In genomic region chr4:145229524-145230163, GRCm38 (mm10) we compare ENCODE assay signal across 10 mouse cellular contexts. TPM values are rescaled to one million over a fixed set of nuclear protein-coding genes. Genes with fewer than 3 reads are reported as not detected.
DNase-seq lines count a peak whose midpoint lies in the region; ATAC-seq and TF ChIP-seq lines count a peak whose summit lies in the region.
"Had no signal": no experiment of that assay in that cellular context is flagged by ENCODE, and none has a peak within 500 bp of the region (broad histone marks: within the 10 kb centered on the region; RNA-seq: fewer than 3 reads in every experiment).

No protein-coding gene starts in this region.

- in situ Hi-C loops in Patski (cut with MboI; ENCODE audit: low pct_unique_long_range_greater_than_20kb): no loop called here

- TF ChIP-seq CTCF in Patski (IDR thresholded peaks at IDR 0.05): no peak

- POLR2A ChIA-PET in Patski (lab: Charles Lee): interaction anchor here (0.6 to 1.7 kb wide), 2 partner anchors 10 to 212 kb away, joined by 5 to 8 read pairs; no protein-coding TSS in a partner anchor

- intact Hi-C loops in left cerebral cortex, postnatal 14 days (cut with DNase I): no loop called here

- no peaks in the 10 kb centered on the region for H3K27me3 ChIP-seq in Patski

- CTCF ChIA-PET in Patski (lab: Charles Lee): no interaction called here

- peak; percentile 26 to 40 for DNase-seq in kidney, postnatal 36 days
- DNase-seq in kidney, adult 9 months: no peak
- DNase-seq in Patski (ENCODE audit: low read depth, low spot score): no peak
- DNase-seq in heart, postnatal 4 days: peak; percentile 36
- no peak for DNase-seq in urinary bladder, adult 18-20 months (ENCODE audit: low spot score in 2 of 2)
- DNase-seq in left cerebral cortex, adult 11 months (ENCODE audit: low spot score): no peak
- DNase-seq in left cerebral cortex, postnatal 14 days (ENCODE audit: low spot score in 2 of 2): no peak
- DNase-seq: cerebellum, adult 11 months had no signal

- peak; percentile 82 for ATAC-seq in Patski
- peak; percentile 18; the same call in 1 of the 2 replicates for ATAC-seq in megakaryocyte progenitor cell, adult 5-6 weeks (replicated peaks; ENCODE audit: poor library complexity)
- ATAC-seq: hindbrain, postnatal 0 days had no signal

RNA-seq across cellular contexts. Expression of gene Tnfrsf1b, which starts 17.0 kb away (rescaled TPM):
- polyA plus RNA-seq in Patski (2021): 0.12 TPM
- 1 to 10 TPM; 4.5 to 5.0 TPM for total RNA-seq in heart, postnatal 4 days (2021)
- 29.7 and 32.8 TPM in 2 replicates for total RNA-seq in megakaryocyte progenitor cell, adult 5-6 weeks (2015)
- 33.0 and 34.2 TPM in 2 replicates for total RNA-seq in megakaryocyte progenitor cell, adult 5-6 weeks (2017)
- 1 to 10 TPM; 2.8 to 3.1 TPM for total RNA-seq in left cerebral cortex, postnatal 14 days (2021)

RNA-seq across cellular contexts. Expression of gene Vps13d, which starts 34.8 kb away (rescaled TPM):
- 36.6 TPM for polyA plus RNA-seq in Patski (2021)
- 10 to 100 TPM; 67.7 to 68.9 TPM for total RNA-seq in heart, postnatal 4 days (2021)
- 19.9 and 22.3 TPM in 2 replicates for total RNA-seq in megakaryocyte progenitor cell, adult 5-6 weeks (2015)
- total RNA-seq in megakaryocyte progenitor cell, adult 5-6 weeks (2017): 45.6 and 51.2 TPM in 2 replicates
- 10 to 100 TPM; 55.5 to 56.5 TPM for total RNA-seq in left cerebral cortex, postnatal 14 days (2021)

Comparison
In these comparisons a context has a peak if more than half of its experiments do, and no peak if none do; other contexts are left out.
1. DNase-seq: peak in kidney, postnatal 36 days (2 of 2) and heart, postnatal 4 days (single experiment); none in kidney, adult 9 months (single experiment), Patski (single experiment), urinary bladder, adult 18-20 months (0 of 2), left cerebral cortex, adult 11 months (single experiment) and left cerebral cortex, postnatal 14 days (0 of 2).
2. RNA of gene Tnfrsf1b, which starts 17.0 kb away (total RNA-seq): 29.7 to 34.2 TPM in megakaryocyte progenitor cell, adult 5-6 weeks; 4.5 to 5.0 TPM in heart, postnatal 4 days and 2.8 to 3.1 TPM in left cerebral cortex, postnatal 14 days; every median in the first group is over 4 times any median in the second.